Mouse (Mus musculus): ENCODE measurements at regions not wholly inside any gene's neighbourhood (a gene's known extent, or its start where the extent isn't known, plus 50 kb on each side); places are given as distances from the start of the nearest gene placed in this dataset.
"Not testable (repeated sequence)": the region's sequence is repeated elsewhere in the genome, so short reads cannot be mapped to it uniquely, and the experiment has no call there.

DNA sequence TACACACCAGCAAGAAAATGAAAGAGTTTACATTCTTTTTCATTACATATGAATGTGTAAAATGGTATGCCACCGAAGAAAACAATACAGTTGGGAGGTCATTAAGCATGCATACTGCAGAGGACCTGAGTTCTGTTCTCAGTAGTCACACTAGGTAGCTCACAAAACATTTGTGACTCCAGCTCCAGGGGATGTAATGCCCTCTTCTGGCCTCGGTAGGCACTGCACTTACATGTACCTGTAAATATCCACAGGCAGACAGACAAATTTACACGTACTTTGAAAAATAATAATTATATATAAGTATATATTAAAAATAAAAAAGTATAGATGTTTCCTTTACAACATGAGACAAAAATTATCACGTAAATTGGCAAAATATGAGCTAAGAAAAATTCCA is 342.3 kb upstream of the Gm28363 start:
- no peaks in the 10 kb centered on the region for H3K4me1 ChIP-seq (ENCODE audit: control insufficient read depth, insufficient read depth, low read length)
- no peak for DNase-seq (ENCODE audit: extremely low read depth, low read depth, low spot score)
- TF ChIP-seq CTCF (IDR thresholded peaks at IDR 0.05; ENCODE audit: low read depth, low read length) (no peak), POLR2A (IDR thresholded peaks at IDR 0.05; ENCODE audit: extremely low read depth, insufficient read depth, low read length) (no peak)
- H3K9ac ChIP-seq (ENCODE audit: low read depth, low read length) = no peak overlapping the region
- H3K4me3 ChIP-seq (ENCODE audit: insufficient read depth, low read depth, low read length) = no peak overlapping the region
- no peaks in the 10 kb centered on the region for H3K79me2 ChIP-seq (ENCODE audit: control insufficient read depth, insufficient read depth, low read length)
- no peaks in the 10 kb centered on the region for H3K27me3 ChIP-seq (ENCODE audit: control insufficient read depth, insufficient read depth, low read length)
- no peak overlapping the region for H3K27ac ChIP-seq (replicated peaks; ENCODE audit: insufficient read depth, low read depth, low read length)
- WGBS = 75% methylated on average over 4 of the region's 4 CpGs
- no peaks in the 10 kb centered on the region for H3K36me3 ChIP-seq (ENCODE audit: control insufficient read depth, insufficient read depth, low read length)

DNA sequence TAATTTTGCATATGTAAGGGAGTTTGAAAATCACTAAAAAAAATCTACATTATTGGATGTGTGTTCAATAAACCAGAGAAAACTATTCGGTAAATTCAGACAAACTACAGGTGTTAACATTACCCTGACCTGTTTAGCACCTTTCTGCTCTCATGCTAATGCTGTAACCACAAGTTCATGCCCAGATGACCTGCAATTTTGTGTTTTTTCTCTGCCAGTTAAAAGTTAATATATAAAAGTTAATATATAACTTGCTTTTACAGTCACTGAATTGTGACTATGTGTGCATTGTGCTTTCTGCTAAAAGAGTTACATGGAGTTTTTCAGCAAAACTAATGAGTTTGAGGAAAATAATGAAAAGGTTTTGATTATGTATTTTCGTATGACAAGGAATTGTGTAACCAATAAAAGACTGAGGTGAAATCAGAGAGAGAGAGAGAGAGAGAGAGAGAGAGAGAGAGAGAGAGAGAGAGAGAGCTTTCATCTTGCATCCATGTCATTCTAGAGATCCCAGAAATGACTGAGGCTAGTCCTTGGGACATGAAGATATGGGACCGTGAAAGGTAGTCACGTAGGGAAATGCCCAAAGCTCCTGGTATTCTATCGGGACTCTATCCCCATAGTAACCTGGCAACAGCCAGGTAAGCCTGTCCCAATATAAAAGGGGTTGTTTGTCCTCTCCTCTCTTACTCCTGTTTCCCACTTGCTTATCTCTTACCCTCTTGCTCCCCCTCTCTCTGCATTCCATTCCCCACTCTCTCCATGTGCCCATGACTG is 340.3 kb upstream of the Gm28363 start:
- Histone ChIP-seq H3K27ac (replicated peaks; ENCODE audit: insufficient read depth, low read depth, low read length) (no peak overlapping the region), H3K27me3 (ENCODE audit: control insufficient read depth, insufficient read depth, low read length) (no peaks in the 10 kb centered on the region), H3K4me1 (ENCODE audit: control insufficient read depth, insufficient read depth, low read length) (no peaks in the 10 kb centered on the region), H3K9ac (ENCODE audit: low read depth, low read length) (no peak overlapping the region), H3K4me3 (ENCODE audit: insufficient read depth, low read depth, low read length) (no peak overlapping the region), H3K79me2 (ENCODE audit: control insufficient read depth, insufficient read depth, low read length) (no peaks in the 10 kb centered on the region), H3K36me3 (ENCODE audit: control insufficient read depth, insufficient read depth, low read length) (no peaks in the 10 kb centered on the region)
- 63% methylated on average over 5 of the region's 5 CpGs for WGBS
- no peak for TF ChIP-seq CTCF (IDR thresholded peaks at IDR 0.05; ENCODE audit: low read depth, low read length)
- TF ChIP-seq POLR2A (IDR thresholded peaks at IDR 0.05; ENCODE audit: extremely low read depth, insufficient read depth, low read length) = no peak
- DNase-seq (ENCODE audit: extremely low read depth, low read depth, low spot score) = no peak

DNA sequence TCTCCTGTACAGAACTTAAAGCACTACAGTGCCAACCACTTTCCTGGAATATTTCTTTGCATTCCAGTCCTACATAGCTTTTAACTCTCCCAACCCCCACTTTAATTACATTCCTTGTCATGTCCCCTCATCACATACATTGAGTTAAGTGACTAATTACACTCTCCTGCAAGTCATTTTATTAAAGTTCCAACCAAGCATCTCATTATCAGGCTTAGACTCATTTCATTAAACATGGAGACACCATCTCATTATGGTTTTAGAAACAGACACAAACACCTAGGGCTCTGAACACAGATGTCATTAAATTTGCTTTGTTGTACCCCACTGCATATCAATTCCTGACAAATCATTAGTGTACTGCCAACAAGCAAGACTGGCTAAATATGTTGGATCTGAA is 332.9 kb upstream of the Gm28363 start:
- H3K4me3 ChIP-seq (ENCODE audit: insufficient read depth, low read depth, low read length) = no peak overlapping the region
- no peaks in the 10 kb centered on the region for H3K36me3 ChIP-seq (ENCODE audit: control insufficient read depth, insufficient read depth, low read length)
- DNase-seq (ENCODE audit: extremely low read depth, low read depth, low spot score) = no peak
- no peaks in the 10 kb centered on the region for H3K4me1 ChIP-seq (ENCODE audit: control insufficient read depth, insufficient read depth, low read length)
- TF ChIP-seq CTCF (IDR thresholded peaks at IDR 0.05; ENCODE audit: low read depth, low read length) (no peak), POLR2A (IDR thresholded peaks at IDR 0.05; ENCODE audit: extremely low read depth, insufficient read depth, low read length) (no peak)
- H3K79me2 ChIP-seq (ENCODE audit: control insufficient read depth, insufficient read depth, low read length) = no peaks in the 10 kb centered on the region
- no peak overlapping the region for H3K9ac ChIP-seq (ENCODE audit: low read depth, low read length)
- no peak overlapping the region for H3K27ac ChIP-seq (replicated peaks; ENCODE audit: insufficient read depth, low read depth, low read length)
- no peaks in the 10 kb centered on the region for H3K27me3 ChIP-seq (ENCODE audit: control insufficient read depth, insufficient read depth, low read length)

DNA sequence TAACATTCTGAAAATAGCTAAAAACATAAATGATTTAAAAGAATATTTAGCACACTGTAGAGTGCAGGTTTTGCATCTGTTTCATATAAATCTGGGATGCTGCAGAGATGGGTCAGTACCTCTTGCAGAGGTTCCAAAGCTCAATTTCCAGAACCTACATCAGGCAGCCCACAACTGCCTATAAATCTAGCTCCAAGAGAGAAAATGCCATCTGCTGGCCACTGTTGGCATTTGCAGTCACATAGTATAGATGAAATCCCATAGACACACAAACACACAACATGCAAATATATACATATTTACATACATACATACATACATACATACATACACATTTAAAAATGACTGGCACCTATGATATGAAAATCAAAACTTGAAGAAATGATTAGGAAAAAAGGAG is 284.6 kb upstream of the Gm28363 start:
- Histone ChIP-seq H3K36me3 (ENCODE audit: control insufficient read depth, insufficient read depth, low read length) (no peaks in the 10 kb centered on the region), H3K27me3 (ENCODE audit: control insufficient read depth, insufficient read depth, low read length) (no peaks in the 10 kb centered on the region), H3K79me2 (ENCODE audit: control insufficient read depth, insufficient read depth, low read length) (no peaks in the 10 kb centered on the region), H3K27ac (replicated peaks; ENCODE audit: insufficient read depth, low read depth, low read length) (no peak overlapping the region), H3K4me3 (ENCODE audit: insufficient read depth, low read depth, low read length) (no peak overlapping the region), H3K9ac (ENCODE audit: low read depth, low read length) (no peak overlapping the region), H3K4me1 (ENCODE audit: control insufficient read depth, insufficient read depth, low read length) (no peaks in the 10 kb centered on the region)
- DNase-seq (ENCODE audit: extremely low read depth, low read depth, low spot score) = no peak
- TF ChIP-seq CTCF (IDR thresholded peaks at IDR 0.05; ENCODE audit: low read depth, low read length) (no peak), POLR2A (IDR thresholded peaks at IDR 0.05; ENCODE audit: extremely low read depth, insufficient read depth, low read length) (no peak)

DNA sequence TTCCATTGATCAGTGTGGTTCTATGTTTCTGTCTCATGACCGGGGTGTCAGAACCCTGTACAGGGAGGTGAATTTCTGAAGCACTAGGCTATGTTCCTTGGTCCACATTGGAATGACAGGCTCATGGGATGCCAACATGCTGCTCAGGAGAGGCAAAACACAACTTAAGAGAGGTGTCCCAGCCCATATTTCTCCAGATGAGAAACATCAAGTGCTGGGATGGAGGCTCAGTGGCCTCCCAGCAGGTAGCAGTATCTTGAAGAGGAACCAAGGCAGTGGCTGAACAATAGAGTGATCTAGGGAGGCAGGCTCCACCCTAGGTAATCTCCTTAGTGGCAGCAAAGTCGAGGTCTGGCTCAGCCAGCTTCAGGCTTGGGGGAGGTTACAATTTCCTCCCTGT is 239.2 kb upstream of the Gm28363 start:
- no peaks in the 10 kb centered on the region for H3K36me3 ChIP-seq (ENCODE audit: control insufficient read depth, insufficient read depth, low read length)
- TF ChIP-seq POLR2A (IDR thresholded peaks at IDR 0.05; ENCODE audit: extremely low read depth, insufficient read depth, low read length) (no peak), CTCF (IDR thresholded peaks at IDR 0.05; ENCODE audit: low read depth, low read length) (no peak)
- H3K9ac ChIP-seq (ENCODE audit: low read depth, low read length) = no peak overlapping the region
- H3K4me1 ChIP-seq (ENCODE audit: control insufficient read depth, insufficient read depth, low read length) = no peaks in the 10 kb centered on the region
- no peak overlapping the region for H3K27ac ChIP-seq (replicated peaks; ENCODE audit: insufficient read depth, low read depth, low read length)
- no peaks in the 10 kb centered on the region for H3K27me3 ChIP-seq (ENCODE audit: control insufficient read depth, insufficient read depth, low read length)
- no peaks in the 10 kb centered on the region for H3K79me2 ChIP-seq (ENCODE audit: control insufficient read depth, insufficient read depth, low read length)
- no peak overlapping the region for H3K4me3 ChIP-seq (ENCODE audit: insufficient read depth, low read depth, low read length)
- DNase-seq (ENCODE audit: extremely low read depth, low read depth, low spot score) = no peak
- WGBS = 48% methylated on average over 2 of the region's 2 CpGs

DNA sequence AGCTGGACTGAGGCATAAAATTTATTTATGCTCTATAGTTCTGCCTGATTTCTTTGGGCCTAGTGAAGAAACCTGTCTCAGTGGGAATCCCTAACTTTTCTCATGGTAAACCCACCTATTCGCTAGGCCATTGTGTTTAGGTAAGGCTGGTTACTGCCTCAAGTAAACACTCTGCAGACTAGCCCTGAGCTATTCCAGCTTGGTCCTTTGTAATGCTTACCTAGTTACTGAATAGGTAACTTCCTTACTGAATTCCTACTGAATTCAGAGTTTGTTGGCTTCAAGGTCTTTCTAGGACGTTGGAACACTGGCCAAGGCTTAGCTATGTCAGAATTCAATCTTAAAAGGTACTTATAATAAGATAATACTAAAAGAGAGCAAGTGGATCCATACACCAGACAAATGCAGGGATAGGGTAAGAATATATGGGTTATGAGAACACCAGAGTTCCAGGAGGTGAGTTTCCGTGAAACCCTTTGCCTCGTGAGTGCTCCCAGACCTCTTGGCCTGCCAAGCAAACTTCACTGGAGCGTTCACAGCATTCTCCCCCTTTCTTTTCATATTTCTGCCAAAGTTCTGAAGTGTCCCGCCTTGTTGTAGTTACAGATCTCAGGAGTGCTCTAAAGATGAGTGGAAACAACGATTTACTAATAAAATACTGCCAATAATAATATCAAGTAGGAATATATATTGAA is 238.6 kb upstream of the Gm28363 start:
- H3K9ac ChIP-seq (ENCODE audit: low read depth, low read length); H3K79me2 ChIP-seq (ENCODE audit: control insufficient read depth, insufficient read depth, low read length); H3K27me3 ChIP-seq (ENCODE audit: control insufficient read depth, insufficient read depth, low read length); DNase-seq (ENCODE audit: extremely low read depth, low read depth, low spot score); H3K4me1 ChIP-seq (ENCODE audit: control insufficient read depth, insufficient read depth, low read length); H3K4me3 ChIP-seq (ENCODE audit: insufficient read depth, low read depth, low read length); H3K27ac ChIP-seq (replicated peaks; ENCODE audit: insufficient read depth, low read depth, low read length); H3K36me3 ChIP-seq (ENCODE audit: control insufficient read depth, insufficient read depth, low read length): not testable (repeated sequence)
- 55% methylated on average over 7 of the region's 7 CpGs for WGBS

DNA sequence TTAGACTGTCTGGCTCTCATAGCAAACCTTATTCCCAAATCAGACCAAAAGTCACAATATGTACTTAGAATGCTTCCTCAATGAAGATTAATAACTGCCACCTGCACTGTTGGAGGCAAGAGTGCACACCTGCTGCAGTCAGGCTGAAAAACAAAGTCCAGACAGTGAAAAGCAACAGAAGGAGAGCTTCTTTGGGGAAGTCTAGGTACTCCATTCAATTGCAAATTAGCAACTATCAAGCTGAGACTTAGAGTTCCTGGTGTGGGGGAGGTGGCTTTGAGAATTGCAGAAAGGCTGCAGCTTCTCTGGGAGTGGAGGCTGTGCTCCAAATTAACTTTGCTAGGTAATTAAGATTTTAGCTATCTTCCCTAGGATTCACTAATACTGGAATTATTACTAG is 237.8 kb upstream of the Gm28363 start:
- DNase-seq (ENCODE audit: extremely low read depth, low read depth, low spot score); H3K4me3 ChIP-seq (ENCODE audit: insufficient read depth, low read depth, low read length); H3K79me2 ChIP-seq (ENCODE audit: control insufficient read depth, insufficient read depth, low read length); H3K36me3 ChIP-seq (ENCODE audit: control insufficient read depth, insufficient read depth, low read length); H3K27ac ChIP-seq (replicated peaks; ENCODE audit: insufficient read depth, low read depth, low read length); H3K9ac ChIP-seq (ENCODE audit: low read depth, low read length); H3K27me3 ChIP-seq (ENCODE audit: control insufficient read depth, insufficient read depth, low read length); H3K4me1 ChIP-seq (ENCODE audit: control insufficient read depth, insufficient read depth, low read length): not testable (repeated sequence)
